Mouse (Mus musculus): Measurements from ENCODE around the gene Slc22a4.

DNA sequence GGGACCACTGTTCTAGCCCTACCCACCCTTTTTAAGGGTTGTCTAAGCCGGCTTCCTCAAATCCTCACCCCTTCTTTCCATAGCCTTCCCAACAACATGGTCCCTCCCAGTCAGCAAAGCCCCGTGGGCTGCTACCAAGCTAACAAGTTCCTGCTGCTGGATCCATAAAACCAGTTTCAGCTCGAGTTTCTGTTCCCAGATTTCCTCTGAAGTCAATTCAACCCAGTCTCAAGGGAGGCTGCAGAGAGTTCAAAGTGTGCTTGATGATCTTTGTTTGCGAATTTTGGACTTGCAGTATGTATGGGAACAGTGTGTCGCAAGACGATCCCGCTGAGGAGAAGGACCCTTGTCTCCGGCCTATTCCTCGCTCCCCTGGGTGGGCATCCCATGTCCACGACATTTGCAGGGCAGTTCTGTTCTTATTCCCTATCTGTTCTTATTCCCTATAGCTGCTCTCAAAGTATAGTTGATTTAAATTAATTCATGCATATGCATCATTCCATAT is 19.4 kb downstream of the Slc22a4 start:
- TF ChIP-seq CTCF (IDR thresholded peaks at IDR 0.05; ENCODE audit: low read depth): no peak
- TF ChIP-seq EP300 (IDR thresholded peaks at IDR 0.05; ENCODE audit: low read depth): no peak

All from heart, postnatal 0 days (tissue).